Mouse (Mus musculus) adrenal gland, adult 8-10 months (tissue): ENCODE results near the gene Dhcr24. TPM values are rescaled to one million over a fixed set of nuclear protein-coding genes. Genes with fewer than 3 reads are reported as not detected.

ENCODE experiments used
- DNase-seq: peaks from one replicate; pipeline ENCODE4 v3.0.0; 2022
- total RNA-seq, 4 experiments: library from RNA; stranded (reverse); gene quantifications; 2 replicates each; pipeline ENCODE4 v1.2.4; 2022

The Dhcr24 gene
- total RNA-seq, 4 experiments from 2014 or later: 77.6 to 360 (median 221) TPM

DNA sequence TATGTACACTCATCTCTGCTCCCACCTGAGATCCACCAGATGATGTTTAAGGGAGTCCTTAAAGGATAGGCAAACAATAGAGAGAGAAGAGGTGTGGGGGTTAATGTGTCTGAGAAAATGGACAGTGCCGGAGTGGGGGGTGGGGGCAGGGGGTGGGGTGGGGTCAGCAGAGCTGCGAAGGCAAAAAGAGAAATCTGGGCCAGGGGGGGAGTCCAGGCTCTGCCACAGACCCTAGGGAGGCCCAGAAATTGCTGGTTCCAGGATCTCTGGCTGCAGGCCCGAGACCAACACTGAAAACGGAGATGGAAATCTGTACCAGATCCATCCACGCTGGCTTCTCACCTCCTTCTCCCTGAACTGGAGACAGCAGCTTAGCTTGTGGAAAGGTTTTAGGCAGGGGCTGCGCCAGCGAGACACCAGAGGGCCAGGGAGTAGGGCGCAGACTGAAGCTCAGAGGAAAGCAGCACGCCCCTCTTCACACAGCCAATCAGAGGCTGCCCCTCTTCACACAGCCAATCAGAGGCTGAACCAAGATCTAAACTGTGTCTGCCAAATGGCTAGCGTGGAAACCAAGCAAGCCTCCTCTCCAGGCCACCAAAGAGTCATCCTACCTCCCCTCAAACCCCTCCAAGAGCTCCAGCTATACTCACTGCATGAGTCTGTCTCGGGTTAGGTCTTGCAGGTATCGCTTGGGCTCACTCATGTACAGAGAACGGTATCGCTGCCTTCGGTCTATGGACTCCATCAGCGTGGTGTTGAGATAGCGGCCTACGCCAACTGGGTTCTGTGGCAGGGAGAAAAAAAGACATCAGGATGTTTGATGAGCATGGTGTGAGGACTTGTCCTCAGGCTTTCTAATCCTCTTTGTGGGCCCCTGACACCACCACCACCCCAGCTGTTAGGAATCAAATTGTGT lies 46.1 kb downstream of the Dhcr24 start:
- DNase-seq: no peak

- no peak for DNase-seq
These were observed 47.1 kb downstream of the Dhcr24 start for GRCm38 (mm10) chr4:106607905-106608304.

- DNase-seq: no peak
These were observed 52.3 kb downstream of the Dhcr24 start for GRCm38 (mm10) chr4:106613105-106613504.

- peak; percentile 44 for DNase-seq
These were observed 52.7 kb downstream of the Dhcr24 start for GRCm38 (mm10) chr4:106613560-106613959.

GRCm38 (mm10) chr4:106614180-106614797 lies 53.5 kb downstream of the Dhcr24 start:
- DNase-seq: peak; percentile 22

- DNase-seq: no peak
These were observed 54.0 kb downstream of the Dhcr24 start for GRCm38 (mm10) chr4:106614881-106615280.

GRCm38 (mm10) chr4:106615637-106616036 lies 54.8 kb downstream of the Dhcr24 start:
- DNase-seq: no peak

DNA sequence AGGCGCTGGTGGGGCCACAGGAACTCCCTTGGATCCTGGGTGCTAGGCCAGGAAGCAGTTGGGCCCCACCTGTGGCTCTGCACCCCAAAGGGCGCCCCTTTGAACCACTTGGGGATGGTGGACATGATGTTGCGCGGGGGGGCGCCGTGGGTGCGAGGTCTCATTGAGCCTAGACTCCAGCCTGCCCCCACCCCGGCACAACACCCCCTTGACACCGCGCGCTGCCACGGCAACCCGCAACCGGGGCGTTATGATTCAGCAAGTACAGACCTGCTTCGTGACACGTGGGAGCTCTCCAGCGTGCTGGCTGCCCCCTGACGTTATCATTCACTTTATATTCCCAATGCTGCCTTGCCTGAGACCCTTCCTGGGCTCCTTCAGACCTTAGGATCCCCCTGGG lies 56.2 kb downstream of the Dhcr24 start, which contains the start of gene Lexm:
Gene Lexm (minus strand): TSS at position 186 of the 400 bp plus-strand sequence.
- no peak for DNase-seq

GRCm38 (mm10) chr4:106618898-106619297 lies 58.1 kb downstream of the Dhcr24 start:
- no peak for DNase-seq

DNA sequence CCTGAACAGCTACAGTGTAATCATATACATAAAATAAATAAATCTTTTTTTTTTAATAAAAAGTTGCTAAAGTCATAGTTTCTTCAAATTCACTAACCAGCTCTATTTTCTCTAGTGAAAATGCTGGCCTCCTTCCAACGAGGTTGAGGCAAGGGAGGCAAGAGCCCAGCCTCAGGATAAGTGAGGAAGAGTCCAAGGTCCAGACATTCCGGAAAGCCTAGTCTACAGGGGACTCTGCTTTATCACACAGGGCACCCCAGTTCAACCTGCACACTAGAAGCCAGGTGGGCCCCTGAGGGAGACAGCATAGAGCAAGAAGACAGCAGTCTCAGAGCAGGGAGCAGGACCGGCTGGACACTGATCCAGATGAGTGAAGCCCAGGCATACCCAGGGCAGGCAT lies 60.6 kb downstream of the Dhcr24 start:
- no peak for DNase-seq

- DNase-seq: peak; percentile 29
These were observed 61.2 kb downstream of the Dhcr24 start, which contains the start of gene Ttc22 for GRCm38 (mm10) chr4:106622030-106622493. Gene Ttc22, plus strand, starts transcription at chr4:106622432.

GRCm38 (mm10) chr4:106622712-106623111 lies 61.9 kb downstream of the Dhcr24 start:
- no peak for DNase-seq

DNA sequence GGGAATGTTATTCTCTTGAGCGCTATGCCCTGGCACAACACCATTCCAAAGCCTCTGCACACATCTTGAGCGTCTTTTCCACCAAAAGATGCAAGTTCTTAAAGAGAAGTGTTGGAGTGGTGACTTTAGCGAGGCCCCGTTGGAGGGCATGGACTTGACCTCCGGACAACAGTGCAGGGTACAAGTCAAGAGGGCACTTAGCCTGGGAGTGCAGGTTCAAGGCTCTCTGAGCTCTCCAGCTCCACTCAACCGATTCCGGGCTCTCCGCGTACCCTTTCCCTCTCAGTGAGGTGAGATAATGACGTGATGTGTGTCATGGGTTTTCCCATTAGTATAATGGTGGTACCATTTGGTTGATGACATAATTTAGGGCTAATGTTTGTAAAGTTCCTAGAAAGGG lies 63.4 kb downstream of the Dhcr24 start:
- no peak for DNase-seq

DNA sequence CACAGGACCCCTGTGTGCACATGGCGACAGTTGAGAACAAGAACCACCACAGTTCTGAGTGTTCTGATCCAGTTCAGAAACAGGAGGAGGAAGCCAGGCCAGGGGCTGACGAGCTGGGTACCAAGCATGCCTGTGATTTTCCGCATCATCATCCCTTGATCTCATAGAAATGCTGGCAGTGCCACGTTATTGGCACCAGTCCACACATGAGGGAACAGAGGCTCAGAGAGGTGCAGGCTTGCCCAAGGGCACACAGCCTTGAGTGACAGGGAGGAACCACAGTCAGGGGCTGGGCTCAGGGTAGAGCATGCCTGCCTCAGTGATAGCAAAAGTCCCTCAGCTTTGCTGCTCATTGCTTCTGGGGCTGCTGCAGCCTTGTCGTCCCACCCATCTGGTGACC lies 67.0 kb downstream of the Dhcr24 start:
- DNase-seq: no peak

DNA sequence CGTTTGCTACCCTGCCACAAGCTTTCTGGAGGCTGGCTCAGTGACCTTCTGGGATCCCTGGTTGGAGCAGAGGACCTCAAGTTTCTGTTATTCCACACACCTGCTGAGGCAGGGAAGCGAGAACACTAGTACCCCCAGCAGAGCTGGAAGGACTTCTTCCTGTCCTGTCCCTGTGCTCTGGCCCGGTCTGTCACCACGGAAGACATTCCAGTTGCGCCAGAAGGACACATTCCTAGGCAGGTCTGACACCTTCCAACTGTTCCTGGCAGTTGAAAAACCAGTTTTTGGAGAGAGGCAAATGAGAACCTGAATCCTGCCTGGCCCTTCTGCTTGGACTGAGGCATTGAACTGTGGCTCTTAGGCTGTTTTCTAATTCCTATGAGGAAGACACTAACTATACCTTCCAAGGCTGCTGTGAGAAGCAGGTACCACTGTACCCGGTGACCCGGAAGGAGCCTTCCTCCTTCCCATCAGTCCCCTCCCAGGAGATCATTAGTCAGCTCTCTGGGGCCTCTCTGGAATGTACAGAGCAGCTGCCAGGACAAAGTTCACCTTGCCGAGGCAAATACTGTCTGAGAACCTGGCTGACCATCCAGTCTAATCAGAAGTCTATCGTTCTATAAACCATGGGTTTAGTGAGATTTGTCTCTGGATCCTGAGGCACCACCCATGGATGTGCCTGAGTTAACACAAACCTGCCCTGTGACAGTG lies 68.0 kb downstream of the Dhcr24 start:
- no peak for DNase-seq

GRCm38 (mm10) chr4:106629374-106629773 lies 68.5 kb downstream of the Dhcr24 start:
- no peak for DNase-seq

DNA sequence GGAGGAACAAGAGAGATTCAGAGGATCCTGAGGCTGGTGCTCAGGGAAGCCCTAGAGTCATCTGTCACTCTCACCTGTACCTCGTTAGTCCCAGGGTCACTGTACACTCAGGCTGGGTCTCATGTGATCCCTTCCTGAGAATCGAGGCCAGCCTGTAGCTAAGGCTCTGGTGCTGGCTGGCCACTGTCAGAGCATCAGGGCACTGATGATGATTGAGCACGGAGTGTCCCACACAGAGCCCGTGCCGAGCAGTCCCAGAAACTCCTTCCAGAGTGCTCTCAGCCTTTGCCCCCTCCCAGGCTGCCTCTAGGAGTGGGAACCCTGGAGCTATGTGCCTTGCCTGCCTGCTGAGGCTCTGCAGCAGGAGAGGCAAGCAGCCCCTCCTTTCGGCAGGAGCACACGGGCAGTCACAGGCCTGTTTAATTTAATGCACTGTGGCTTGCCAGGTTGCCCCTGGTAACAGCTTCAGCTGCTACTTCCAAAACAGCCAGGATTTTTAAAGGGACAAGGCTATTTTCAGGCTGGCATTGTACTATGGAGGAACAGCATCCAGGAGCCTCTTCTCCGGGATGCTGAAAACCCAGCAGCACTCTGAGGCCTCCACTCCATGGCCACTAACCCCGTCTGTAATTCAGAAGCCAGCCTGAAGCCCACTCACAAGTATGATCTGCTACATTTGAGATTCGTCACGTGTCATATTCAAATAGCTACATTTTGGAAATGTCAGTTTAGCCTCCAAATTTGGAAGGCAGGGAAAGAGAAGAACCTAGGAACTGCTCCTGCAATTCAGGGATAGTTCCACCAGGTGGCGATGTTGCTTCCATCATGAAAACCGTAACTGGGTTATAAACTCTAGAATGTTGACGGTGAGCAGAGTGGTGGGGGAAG lies 69.7 kb downstream of the Dhcr24 start:
- no peak for DNase-seq

GRCm38 (mm10) chr4:106632313-106632712 lies 71.5 kb downstream of the Dhcr24 start:
- no peak for DNase-seq

- DNase-seq: no peak
These were observed 72.6 kb downstream of the Dhcr24 start for GRCm38 (mm10) chr4:106633281-106634085.

- DNase-seq: no peak
These were observed 73.2 kb downstream of the Dhcr24 start for GRCm38 (mm10) chr4:106634086-106634479.
